Mouse (Mus musculus) T-helper 2 cell (primary cell): ENCODE measurements around the gene Acy3.
"Not testable (repeated sequence)": the region's sequence is repeated elsewhere in the genome, so short reads cannot be mapped to it uniquely, and the experiment has no call there.

Experiments used
- in situ Hi-C: fragments of 300-600 bp; cut with MboI, MseI; formaldehyde crosslinking; loops from one replicate; pipeline ENCODE4 v1.15.1; 2025; ENCODE audit warnings: high pct_unique_total_duplicates

Gene Acy3

GRCm38 (mm10) chr19:3986334-3986733 lies at the start of gene Acy3:
Gene Acy3 (plus strand): TSS chr19:3986570.
- in situ Hi-C loops, result no loop called here

DNA sequence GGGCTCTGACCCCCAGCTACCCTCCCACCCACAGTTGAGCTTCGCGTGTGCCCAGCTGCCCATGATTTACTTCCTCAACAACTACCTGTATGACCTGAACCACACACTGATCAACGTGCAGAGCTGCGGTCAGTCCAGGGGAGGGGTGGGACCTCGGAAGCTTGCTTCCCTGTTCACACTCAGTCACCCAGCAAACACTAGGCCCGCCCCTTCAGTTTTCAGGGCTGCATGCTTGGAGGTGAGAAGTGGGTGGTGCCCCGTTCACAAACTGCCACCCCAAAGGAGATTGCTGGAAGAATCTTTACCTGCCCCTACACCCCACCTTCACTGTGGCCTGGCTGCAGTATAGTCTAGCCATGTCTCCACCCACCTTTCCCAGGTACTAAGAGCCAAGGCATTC lies 44.1 kb upstream of the Acy3 start:
- in situ Hi-C loops, result no loop called here

GRCm38 (mm10) chr19:3942986-3943735 lies 43.2 kb upstream of the Acy3 start:
- in situ Hi-C loops, result no loop called here

DNA sequence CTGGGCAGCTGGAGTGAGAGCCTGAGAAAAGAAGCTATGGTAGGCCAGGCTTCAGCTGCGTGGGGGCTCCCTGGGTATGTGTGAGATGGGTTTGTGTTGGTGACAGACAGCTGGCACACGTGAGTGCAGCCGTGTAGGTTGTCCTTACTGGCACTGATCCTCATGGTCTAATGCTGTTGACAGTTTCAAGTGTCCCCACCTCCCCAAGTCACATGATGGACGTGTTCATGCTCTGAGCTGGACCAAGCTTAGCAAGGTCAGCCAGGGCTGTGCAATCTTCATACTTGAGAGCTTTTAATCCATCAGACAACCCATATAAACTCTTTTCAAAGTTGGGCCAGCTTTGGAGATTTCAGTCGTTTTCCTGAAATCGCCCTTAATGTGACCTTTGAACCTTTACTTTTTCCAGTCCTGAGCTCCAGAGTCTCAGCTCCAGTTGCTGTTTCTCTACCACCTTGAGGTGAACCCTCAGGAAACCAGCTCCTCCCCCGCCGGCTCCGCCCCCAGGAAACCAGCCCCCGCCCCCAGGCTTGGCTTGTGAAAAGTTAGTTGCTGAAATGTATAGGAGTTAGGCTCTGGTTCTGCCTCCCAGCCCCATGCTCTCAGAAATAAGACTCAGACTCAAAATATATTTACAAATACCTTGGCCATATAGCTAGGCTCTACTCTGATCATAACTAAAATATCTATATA lies 40.4 kb upstream of the Acy3 start:
- in situ Hi-C loops, result no loop called here

DNA sequence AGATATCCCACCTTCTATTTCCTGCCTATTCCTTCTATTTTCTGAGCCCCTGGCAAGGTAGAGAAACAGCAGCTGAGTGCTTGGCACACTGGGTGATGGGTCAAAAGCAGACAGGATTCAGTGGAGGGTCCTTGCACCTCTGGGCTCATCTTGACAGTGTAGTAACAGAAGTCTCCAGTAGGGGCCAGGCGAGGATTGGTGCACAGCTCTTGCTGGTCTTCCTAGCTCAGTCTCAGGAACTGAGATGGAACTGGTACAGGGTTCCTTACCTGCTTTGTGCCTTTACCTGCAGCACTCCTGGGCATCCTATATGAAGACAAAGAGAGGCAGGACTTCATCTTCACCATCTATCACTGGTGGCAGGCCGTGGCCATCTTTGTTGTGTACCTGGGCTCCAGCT lies 39.7 kb upstream of the Acy3 start:
- in situ Hi-C loops, result no loop called here

DNA sequence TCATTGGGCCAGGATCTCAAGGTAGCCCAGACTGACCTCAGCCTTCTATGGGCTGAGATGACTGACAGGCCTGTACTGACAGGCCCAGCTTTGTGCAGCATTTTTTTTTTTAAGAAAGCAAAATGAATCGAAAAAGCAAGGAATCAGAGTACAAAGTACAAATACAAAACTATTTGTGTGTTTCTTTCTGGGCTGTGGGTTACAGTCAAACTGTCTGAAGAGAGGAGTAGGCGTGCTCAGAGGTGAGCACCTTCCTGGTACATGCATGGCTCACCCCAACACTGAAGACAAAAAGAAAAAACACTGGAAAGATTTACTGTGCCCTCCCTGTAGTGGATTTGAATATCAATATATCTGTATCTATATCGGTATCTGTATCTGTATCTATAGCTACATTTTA lies 38.6 kb upstream of the Acy3 start:
- in situ Hi-C loops, result no loop called here

GRCm38 (mm10) chr19:3948546-3948945 lies 37.8 kb upstream of the Acy3 start:
- in situ Hi-C loops, result no loop called here

- in situ Hi-C loops, result no loop called here
Observed at GRCm38 (mm10) chr19:3950331-3950730, 36.0 kb upstream of the Acy3 start.

GRCm38 (mm10) chr19:3951461-3951860 lies 34.9 kb upstream of the Acy3 start:
- in situ Hi-C loops, result no loop called here

GRCm38 (mm10) chr19:3952099-3952498 lies 34.3 kb upstream of the Acy3 start:
- in situ Hi-C loops, result no loop called here

- in situ Hi-C loops, result no loop called here
Observed at GRCm38 (mm10) chr19:3955033-3955432, 31.3 kb upstream of the Acy3 start.

- in situ Hi-C loops, result no loop called here
Observed at GRCm38 (mm10) chr19:3955804-3956203, 30.6 kb upstream of the Acy3 start.

DNA sequence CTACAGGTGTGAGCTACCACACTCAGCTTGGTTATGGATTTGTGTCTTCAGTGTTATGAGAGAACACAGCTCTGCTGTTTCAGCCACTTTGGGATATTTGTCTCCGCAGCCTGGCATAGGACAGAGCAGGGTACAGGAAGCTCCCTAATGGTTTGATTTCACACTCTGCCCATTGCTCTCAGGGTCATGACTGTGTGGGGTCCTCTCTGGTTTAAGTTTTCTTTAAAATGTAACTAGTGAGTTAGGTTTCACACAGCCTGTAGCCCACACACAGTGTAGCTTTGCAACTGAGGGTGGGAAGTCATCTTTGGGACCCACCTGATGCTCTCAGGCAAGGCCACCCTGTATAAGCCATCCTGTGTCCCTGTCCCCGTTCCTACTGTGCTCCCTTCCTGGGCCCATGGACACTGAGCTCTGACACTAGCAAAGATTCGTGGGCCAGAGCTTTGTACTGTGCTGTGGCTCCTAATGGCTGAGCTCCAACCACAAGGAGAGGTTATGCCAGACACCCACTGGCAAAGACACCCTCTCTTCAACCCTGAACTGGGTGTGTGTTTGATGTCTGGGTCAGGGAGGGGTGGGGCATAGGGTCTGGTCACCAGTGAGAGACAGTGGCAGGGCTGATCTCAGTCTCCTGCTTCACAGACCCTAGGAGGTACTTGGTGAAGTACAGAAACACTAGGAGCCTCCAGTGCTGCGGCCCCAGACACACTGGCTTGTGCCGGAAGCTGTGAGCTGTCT lies 28.9 kb upstream of the Acy3 start:
- in situ Hi-C loops, result not testable (repeated sequence)

DNA sequence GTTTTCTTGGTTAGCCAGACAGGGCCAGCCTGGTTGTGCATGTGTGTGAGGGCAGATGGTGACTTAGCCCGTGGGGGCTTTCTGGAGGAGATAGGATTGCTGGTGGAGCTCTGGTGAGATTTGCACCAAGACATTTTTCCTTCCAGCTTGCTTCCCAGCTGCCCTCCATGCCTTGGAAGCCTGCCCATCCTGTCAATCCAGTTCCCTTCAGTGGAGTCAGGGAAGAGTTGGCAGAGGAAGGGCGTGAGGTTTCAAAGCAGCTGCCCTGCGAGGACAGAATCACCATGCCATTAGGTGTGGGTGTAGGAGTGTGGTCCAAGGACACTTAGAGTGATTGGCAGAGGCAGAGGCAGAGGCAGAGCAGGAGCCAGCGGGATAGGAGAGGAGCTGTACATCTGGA lies 27.9 kb upstream of the Acy3 start, which contains the start of gene Aldh3b3:
Aldh3b3 (plus strand) TSS at position 176 of the 400 bp plus-strand sequence.
- in situ Hi-C loops, result no loop called here

DNA sequence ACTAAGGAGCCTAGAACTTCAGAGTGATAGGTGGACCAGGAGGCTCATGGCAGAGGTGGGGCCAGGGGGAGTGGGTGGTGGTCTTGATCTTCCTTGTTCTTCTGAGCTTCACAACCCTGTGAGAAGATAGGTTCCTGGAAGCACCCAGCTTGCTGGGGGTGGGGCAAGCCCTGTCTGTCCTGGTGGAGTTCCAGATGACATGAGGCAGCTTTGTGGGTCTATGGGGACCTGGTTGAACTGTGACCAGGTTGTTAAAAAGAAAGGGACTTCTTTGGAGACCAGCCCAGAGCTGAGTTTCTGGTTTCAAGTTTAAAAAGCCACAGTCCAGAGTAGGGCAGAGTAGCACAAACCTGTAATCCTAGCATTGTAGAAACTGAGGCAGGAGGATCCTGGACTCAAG lies 27.3 kb upstream of the Acy3 start:
- in situ Hi-C loops, result no loop called here

- in situ Hi-C loops, result no loop called here
Observed at GRCm38 (mm10) chr19:3960211-3960610, 26.2 kb upstream of the Acy3 start.

GRCm38 (mm10) chr19:3961805-3962204 lies 24.6 kb upstream of the Acy3 start:
- in situ Hi-C loops, result not testable (repeated sequence)

DNA sequence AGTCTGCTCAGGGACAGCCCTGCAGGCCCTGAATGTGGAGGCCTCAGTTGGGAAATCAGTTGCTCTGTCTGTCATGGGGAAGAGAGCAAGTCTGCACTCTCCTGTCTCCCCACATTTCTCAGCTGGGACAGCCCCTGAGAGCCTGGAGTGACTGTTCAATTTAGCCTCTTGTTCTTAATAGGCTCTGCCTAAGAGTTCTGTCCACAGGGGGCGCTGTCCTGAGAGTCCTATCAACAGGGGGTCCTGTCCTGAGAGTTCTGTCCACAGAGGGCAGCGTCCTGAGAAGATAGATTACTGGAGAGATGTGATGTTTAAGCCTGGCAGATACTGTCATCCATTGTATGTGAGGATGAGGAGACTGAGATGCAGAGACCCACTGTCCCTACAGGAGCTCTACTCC lies 23.9 kb upstream of the Acy3 start:
- in situ Hi-C loops, result no loop called here

DNA sequence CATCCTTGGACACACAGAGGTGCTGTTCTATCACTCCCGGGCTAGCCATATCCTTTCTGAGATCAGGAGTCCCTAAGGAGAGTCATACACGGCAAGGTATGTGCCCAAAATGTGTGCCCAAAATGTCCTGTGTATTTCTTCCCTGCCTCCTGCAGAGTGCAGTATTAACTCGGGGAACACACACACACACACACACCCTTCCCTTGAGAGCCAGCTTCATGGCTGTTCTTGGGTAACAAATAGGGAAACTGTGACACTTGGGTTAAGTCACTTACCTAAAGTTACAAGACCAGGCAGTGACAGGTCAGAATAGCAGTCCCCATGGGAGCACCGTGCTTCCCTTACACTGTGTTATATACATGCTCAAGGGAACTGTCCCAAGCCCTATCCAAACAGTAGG lies 22.3 kb upstream of the Acy3 start:
- in situ Hi-C loops, result no loop called here

DNA sequence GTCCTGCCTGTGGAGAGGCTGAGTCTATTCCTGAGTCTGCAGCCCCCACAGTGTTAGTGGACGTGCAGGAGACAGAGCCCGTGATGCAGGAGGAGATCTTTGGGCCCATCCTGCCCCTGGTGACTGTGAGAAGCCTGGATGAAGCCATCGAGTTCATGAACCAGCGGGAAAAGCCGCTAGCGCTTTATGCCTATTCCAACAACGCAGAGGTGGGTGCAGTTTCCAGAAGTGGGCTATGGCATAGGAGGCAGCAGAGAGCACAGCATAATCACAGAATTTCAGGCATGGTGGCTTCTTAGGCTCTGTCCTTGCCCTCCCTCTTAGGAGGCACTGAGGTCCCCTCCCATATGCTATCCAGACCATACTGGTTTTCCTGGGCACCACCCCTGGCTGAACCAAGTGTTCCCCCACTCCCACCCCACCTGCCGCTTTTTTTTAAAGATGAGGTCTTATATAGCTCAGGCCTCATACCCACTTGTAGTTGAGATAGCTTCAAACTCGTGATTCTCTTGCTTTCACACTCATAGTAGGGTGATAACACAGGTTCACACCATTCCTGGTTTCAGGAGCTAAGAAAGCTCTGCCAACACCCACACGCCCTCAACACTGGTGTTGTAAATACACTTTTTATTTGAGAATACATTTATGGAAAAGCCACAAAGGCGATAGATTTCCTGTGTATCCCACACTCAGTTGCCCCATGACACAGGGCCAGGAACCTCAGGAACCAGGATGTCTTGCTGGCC lies 19.9 kb upstream of the Acy3 start:
- in situ Hi-C loops, result no loop called here

DNA sequence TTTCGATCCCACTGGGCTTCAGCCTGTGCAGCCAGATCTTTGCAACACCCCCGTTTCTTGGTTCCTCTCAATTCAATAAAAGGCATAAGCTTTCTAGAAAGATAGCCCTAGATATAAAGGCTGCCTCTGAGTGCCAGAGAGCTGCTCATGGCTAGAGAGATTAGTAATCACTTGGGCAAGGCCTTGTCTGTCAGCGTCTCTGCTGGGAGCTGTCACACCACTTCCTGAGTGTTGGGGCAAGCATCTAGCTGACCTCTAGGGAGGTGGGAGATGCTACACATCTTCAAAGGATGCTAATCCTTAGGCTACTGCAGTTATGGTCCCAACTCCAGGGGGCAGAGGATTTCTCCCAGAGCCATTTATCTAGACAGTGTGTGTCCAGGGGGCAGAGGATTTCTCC lies 19.1 kb upstream of the Acy3 start:
- in situ Hi-C loops, result no loop called here

GRCm38 (mm10) chr19:3972229-3972628 lies 14.1 kb upstream of the Acy3 start, which contains the start of gene Aldh3b2:
Gene Aldh3b2 (plus strand): TSS chr19:3972328.
- in situ Hi-C loops, result loop anchor here (5.0 kb wide), 1 partner anchor 345 kb away; no protein-coding TSS in a partner anchor
